Mouse (Mus musculus): Measurements from ENCODE around the gene Zbtb33. TPM values are rescaled to one million over a fixed set of nuclear protein-coding genes. Genes with fewer than 3 reads are reported as not detected.

The Zbtb33 gene
- total RNA-seq (2021) = 10 to 100 TPM; 23.7 to 25.9 TPM
- long read RNA-seq, experiment 1, partial matches to known transcripts = 0 of 4 reads
- long read RNA-seq, experiment 1, other reads (novel, unspliced or antisense) = 4 of 4 reads
- long read RNA-seq, experiment 2 = 0 reads

GRCm38 (mm10) chrX:38189552-38190457 is at the start of gene Zbtb33:
TSS of gene Zbtb33 (plus strand) at chrX:38189793.
- DNase-seq = peak; percentile 93

- no peak for DNase-seq
Observed at GRCm38 (mm10) chrX:38159097-38159496, 30.5 kb upstream of the Zbtb33 start.

GRCm38 (mm10) chrX:38165315-38165714 is 24.3 kb upstream of the Zbtb33 start:
- no peak for DNase-seq

GRCm38 (mm10) chrX:38166064-38166463 is 23.5 kb upstream of the Zbtb33 start:
- DNase-seq = no peak

GRCm38 (mm10) chrX:38166592-38166991 is 23.0 kb upstream of the Zbtb33 start:
- no peak for DNase-seq

GRCm38 (mm10) chrX:38179891-38180310 is 9.7 kb upstream of the Zbtb33 start:
- peak; percentile 56 for DNase-seq

GRCm38 (mm10) chrX:38180656-38181607 is 8.7 kb upstream of the Zbtb33 start:
- peak; percentile 29 for DNase-seq

GRCm38 (mm10) chrX:38181608-38182258 is 7.9 kb upstream of the Zbtb33 start:
- peak; percentile 75 for DNase-seq

- DNase-seq = no peak
Observed at GRCm38 (mm10) chrX:38185520-38185919, 4.1 kb upstream of the Zbtb33 start.

GRCm38 (mm10) chrX:38190458-38190764 is 818 bp downstream of the Zbtb33 start:
- no peak for DNase-seq

GRCm38 (mm10) chrX:38201816-38202215 is 12.2 kb downstream of the Zbtb33 start:
- peak; percentile 47 for DNase-seq

GRCm38 (mm10) chrX:38207392-38207791 is 17.8 kb downstream of the Zbtb33 start:
- no peak for DNase-seq

GRCm38 (mm10) chrX:38216986-38217675 is 27.5 kb downstream of the Zbtb33 start:
- peak; percentile 44 for DNase-seq

- DNase-seq = no peak
Observed at GRCm38 (mm10) chrX:38217676-38217991, 28.0 kb downstream of the Zbtb33 start.

GRCm38 (mm10) chrX:38222757-38223156 is 33.2 kb downstream of the Zbtb33 start:
- no peak for DNase-seq

GRCm38 (mm10) chrX:38229888-38230287 is 40.3 kb downstream of the Zbtb33 start:
- DNase-seq = no peak

- peak; percentile 68 for DNase-seq
Observed at GRCm38 (mm10) chrX:38237731-38238130, 48.1 kb downstream of the Zbtb33 start.
